Mouse (Mus musculus): Measurements from ENCODE around the gene Ttll3.

The Ttll3 gene

DNA sequence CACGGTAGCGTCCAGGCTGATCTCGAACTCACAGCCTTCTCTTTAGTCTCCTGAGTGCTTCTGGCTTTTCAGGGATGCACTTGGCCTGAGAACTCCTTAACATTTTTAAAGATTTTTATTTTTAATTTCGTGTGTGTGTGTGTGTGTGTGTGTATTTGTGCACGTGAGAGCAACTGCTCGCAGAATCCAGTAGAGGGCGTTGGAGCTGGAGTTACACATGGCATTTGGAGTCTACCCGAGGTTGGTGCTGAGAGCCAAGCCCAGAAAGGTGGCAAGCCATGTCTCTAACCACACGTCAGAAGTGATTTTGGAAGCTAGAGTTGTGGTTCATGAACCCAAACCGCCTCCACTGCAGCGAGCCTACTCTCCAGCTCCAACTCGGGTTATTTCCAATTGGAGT is 54.0 kb downstream of the Ttll3 start:
- in situ Hi-C loops (cut with MboI; ENCODE audit: unreplicated experiment in 2 of 2): loop anchor here in 1 of 2 experiments (25.0 kb wide), 1 partner anchor 619 kb away; no protein-coding TSS in a partner anchor

GRCm38 (mm10) chr6:113444207-113444965 is 55.3 kb downstream of the Ttll3 start:
- in situ Hi-C loops (cut with MboI; ENCODE audit: unreplicated experiment in 2 of 2): loop anchor here in 1 of 2 experiments (25.0 kb wide), 1 partner anchor 618 kb away; no protein-coding TSS in a partner anchor

- in situ Hi-C loops (cut with MboI; ENCODE audit: unreplicated experiment in 2 of 2): loop anchor here in 1 of 2 experiments (25.0 kb wide), 1 partner anchor 615 kb away; no protein-coding TSS in a partner anchor
Measured at GRCm38 (mm10) chr6:113447639-113448038, 58.6 kb downstream of the Ttll3 start.

- in situ Hi-C loops (cut with MboI; ENCODE audit: unreplicated experiment in 2 of 2): no loop called here
Measured at GRCm38 (mm10) chr6:113451839-113452238, 62.8 kb downstream of the Ttll3 start.

- in situ Hi-C loops (cut with MboI; ENCODE audit: unreplicated experiment in 2 of 2): no loop called here
Measured at GRCm38 (mm10) chr6:113455007-113455406, 65.9 kb downstream of the Ttll3 start.

GRCm38 (mm10) chr6:113457952-113458534 is 69.0 kb downstream of the Ttll3 start, which contains the start of gene Il17re:
Gene Il17re (plus strand): TSS chr6:113458484.
- in situ Hi-C loops (cut with MboI; ENCODE audit: unreplicated experiment in 2 of 2): no loop called here

DNA sequence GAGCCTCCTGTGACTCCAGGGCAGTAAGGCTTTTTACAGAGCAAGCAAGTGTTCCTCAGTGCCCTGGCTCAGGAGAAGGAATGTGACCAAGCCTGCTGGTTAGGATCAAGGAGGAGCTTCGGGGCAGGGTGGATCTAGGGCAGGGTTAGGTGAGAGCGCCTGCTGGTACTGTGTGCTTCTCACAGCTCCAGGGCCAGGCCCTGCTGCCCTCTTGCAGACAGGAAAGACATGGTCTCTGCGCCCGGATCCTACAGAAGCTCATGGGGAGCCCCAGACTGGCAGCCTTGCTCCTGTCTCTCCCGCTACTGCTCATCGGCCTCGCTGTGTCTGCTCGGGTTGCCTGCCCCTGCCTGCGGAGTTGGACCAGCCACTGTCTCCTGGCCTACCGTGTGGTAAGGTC is 69.6 kb downstream of the Ttll3 start:
- in situ Hi-C loops (cut with MboI; ENCODE audit: unreplicated experiment in 2 of 2): no loop called here

DNA sequence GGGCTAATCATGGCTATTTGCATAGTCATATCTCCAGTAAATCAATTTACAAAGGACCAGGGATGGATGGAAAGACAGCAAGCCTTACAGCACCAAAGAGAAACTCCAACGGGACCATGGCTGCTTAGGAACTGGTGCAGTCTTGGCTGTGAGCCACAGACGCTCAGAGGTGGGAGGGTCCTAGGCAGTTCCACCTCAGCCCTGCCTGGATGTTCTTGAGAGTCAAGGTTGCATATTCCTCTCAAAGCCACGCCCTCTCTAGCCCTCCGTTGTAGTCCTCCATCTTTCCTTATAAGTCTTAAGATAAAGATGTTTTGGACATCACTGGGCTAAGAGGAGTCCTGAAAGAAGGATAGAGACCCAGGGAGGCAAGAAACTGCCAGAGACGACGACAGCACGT is 75.0 kb downstream of the Ttll3 start:
- in situ Hi-C loops (cut with MboI; ENCODE audit: unreplicated experiment in 2 of 2): no loop called here
